Mouse (Mus musculus): ENCODE measurements around the gene Gm10945. TPM values are rescaled to one million over a fixed set of nuclear protein-coding genes. Genes with fewer than 3 reads are reported as not detected.

Gene Gm10945
- polyA plus RNA-seq (2016; fragmentation: Nextera tagmentation; extraction: Ambion mirVana), result not detected in 2 replicates

- Histone ChIP-seq H3K9me3 (no peaks in the 10 kb centered on the region), H3K4me2 (replicated peaks) (no peak within 1 kb of the TSS), H3K4me3 (no peak within 1 kb of the TSS), H3K27ac (no peak within 1 kb of the TSS), H3K4me1 (no peaks in the 10 kb centered on the region), H3K36me3 (no peaks in the 10 kb centered on the region), H3K27me3 (replicated peaks) (no peaks in the 10 kb centered on the region), H3K9ac (no peak within 1 kb of the TSS)
- 92% methylated on average over 2 of the region's 2 CpGs for WGBS
- no peak for ATAC-seq (ENCODE audit: low FRiP score, low read depth)
These were observed at the start of gene Gm10945 for GRCm38 (mm10) chr10:6761287-6761811. TSS of gene Gm10945 (minus strand) at chr10:6761761.

GRCm38 (mm10) chr10:6790226-6790625 is 28.7 kb upstream of the Gm10945 start:
- Histone ChIP-seq H3K4me2 (replicated peaks) (no peak overlapping the region), H3K9me3 (no peaks in the 10 kb centered on the region), H3K9ac (no peak overlapping the region), H3K36me3 (no peaks in the 10 kb centered on the region), H3K27me3 (replicated peaks) (no peaks in the 10 kb centered on the region), H3K4me3 (no peak overlapping the region), H3K4me1 (no peaks in the 10 kb centered on the region), H3K27ac (no peak overlapping the region)
- ATAC-seq (ENCODE audit: low FRiP score, low read depth), result no peak

GRCm38 (mm10) chr10:6788517-6789237 is 27.1 kb upstream of the Gm10945 start:
- no peaks in the 10 kb centered on the region for H3K9me3 ChIP-seq
- H3K27ac ChIP-seq, result no peak overlapping the region

GRCm38 (mm10) chr10:6758206-6758605 is 3.4 kb downstream of the Gm10945 start, which contains the start of gene Oprm1:
TSS of gene Oprm1 (plus strand) at chr10:6758506.
- WGBS, result 86% methylated on average over 3 of the region's 3 CpGs
- no peak for ATAC-seq (ENCODE audit: low FRiP score, low read depth)

More at GRCm38 (mm10) chr10:6788517-6789237, 27.1 kb upstream of the Gm10945 start:
- no peaks in the 10 kb centered on the region for H3K27me3 ChIP-seq (replicated peaks)
- H3K36me3 ChIP-seq, result no peaks in the 10 kb centered on the region
- H3K4me3 ChIP-seq, result peak overlapping the region; percentile 15
- H3K4me1 ChIP-seq, result no peaks in the 10 kb centered on the region
- ATAC-seq (ENCODE audit: low FRiP score, low read depth), result peak; percentile 84
- H3K9ac ChIP-seq, result no peak overlapping the region
- WGBS, result 5% methylated on average over 25 of the region's 25 CpGs
- peak overlapping the region; percentile 58 for H3K4me2 ChIP-seq (replicated peaks)

GRCm38 (mm10) chr10:6753375-6753774 is 8.2 kb downstream of the Gm10945 start:
- Histone ChIP-seq H3K4me3 (no peak overlapping the region), H3K27me3 (replicated peaks) (no peaks in the 10 kb centered on the region), H3K4me1 (no peaks in the 10 kb centered on the region), H3K4me2 (replicated peaks) (no peak overlapping the region), H3K27ac (no peak overlapping the region), H3K36me3 (no peaks in the 10 kb centered on the region), H3K9me3 (no peaks in the 10 kb centered on the region), H3K9ac (no peak overlapping the region)
- ATAC-seq (ENCODE audit: low FRiP score, low read depth), result no peak
- 93% methylated on average over 5 of the region's 5 CpGs for WGBS

More at GRCm38 (mm10) chr10:6758206-6758605, 3.4 kb downstream of the Gm10945 start, which contains the start of gene Oprm1:
- Histone ChIP-seq H3K27me3 (replicated peaks) (no peaks in the 10 kb centered on the region), H3K27ac (no peak within 1 kb of the TSS), H3K9ac (no peak within 1 kb of the TSS), H3K9me3 (no peaks in the 10 kb centered on the region), H3K4me3 (no peak within 1 kb of the TSS), H3K36me3 (no peaks in the 10 kb centered on the region), H3K4me2 (replicated peaks) (no peak within 1 kb of the TSS), H3K4me1 (no peaks in the 10 kb centered on the region)

- H3K27me3 ChIP-seq (replicated peaks), result no peaks in the 10 kb centered on the region
- H3K9me3 ChIP-seq, result no peaks in the 10 kb centered on the region
- no peak overlapping the region for H3K27ac ChIP-seq
- no peak overlapping the region for H3K4me3 ChIP-seq
- H3K36me3 ChIP-seq, result no peaks in the 10 kb centered on the region
- H3K4me1 ChIP-seq, result no peaks in the 10 kb centered on the region
- no peak overlapping the region for H3K9ac ChIP-seq
- WGBS, result 92% methylated on average over 3 of the region's 3 CpGs
- no peak for ATAC-seq (ENCODE audit: low FRiP score, low read depth)
- no peak overlapping the region for H3K4me2 ChIP-seq (replicated peaks)
These were observed 33.1 kb downstream of the Gm10945 start for GRCm38 (mm10) chr10:6728469-6728868.

- H3K36me3 ChIP-seq, result no peaks in the 10 kb centered on the region
- H3K27ac ChIP-seq, result no peak overlapping the region
- no peaks in the 10 kb centered on the region for H3K4me1 ChIP-seq
- no peaks in the 10 kb centered on the region for H3K27me3 ChIP-seq (replicated peaks)
- no peaks in the 10 kb centered on the region for H3K9me3 ChIP-seq
- no peak overlapping the region for H3K4me2 ChIP-seq (replicated peaks)
- no peak overlapping the region for H3K9ac ChIP-seq
- 72% methylated on average over 1 of the region's 1 CpGs for WGBS
- no peak for ATAC-seq (ENCODE audit: low FRiP score, low read depth)
- H3K4me3 ChIP-seq, result no peak overlapping the region
These were observed 37.8 kb downstream of the Gm10945 start for GRCm38 (mm10) chr10:6723765-6724164.

- no peak overlapping the region for H3K4me2 ChIP-seq (replicated peaks)
- 85% methylated on average over 4 of the region's 4 CpGs for WGBS
- no peaks in the 10 kb centered on the region for H3K9me3 ChIP-seq
These were observed 44.2 kb downstream of the Gm10945 start for GRCm38 (mm10) chr10:6717181-6717948.

GRCm38 (mm10) chr10:6705226-6705885 is 56.2 kb downstream of the Gm10945 start:
- H3K4me2 ChIP-seq (replicated peaks), result no peak overlapping the region
- 98% methylated on average over 1 of the region's 1 CpGs for WGBS
- H3K36me3 ChIP-seq, result no peaks in the 10 kb centered on the region

More at GRCm38 (mm10) chr10:6717181-6717948, 44.2 kb downstream of the Gm10945 start:
- Histone ChIP-seq H3K4me3 (no peak overlapping the region), H3K27me3 (replicated peaks) (no peaks in the 10 kb centered on the region), H3K9ac (no peak overlapping the region), H3K27ac (no peak overlapping the region), H3K36me3 (no peaks in the 10 kb centered on the region), H3K4me1 (no peaks in the 10 kb centered on the region)
- ATAC-seq (ENCODE audit: low FRiP score, low read depth), result no peak

GRCm38 (mm10) chr10:6694218-6694850 is 67.2 kb downstream of the Gm10945 start:
- no peaks in the 10 kb centered on the region for H3K9me3 ChIP-seq
- H3K4me3 ChIP-seq, result no peak overlapping the region
- H3K36me3 ChIP-seq, result no peaks in the 10 kb centered on the region
- H3K27ac ChIP-seq, result no peak overlapping the region
- no peaks in the 10 kb centered on the region for H3K27me3 ChIP-seq (replicated peaks)
- H3K4me2 ChIP-seq (replicated peaks), result peak overlapping the region; percentile 36; the same call in 1 of the 2 replicates
- H3K4me1 ChIP-seq, result no peaks in the 10 kb centered on the region
- peak; percentile 72; the same call in 1 of the 2 replicates for ATAC-seq (ENCODE audit: low FRiP score, low read depth)
- 56% methylated on average over 13 of the region's 13 CpGs for WGBS
- no peak overlapping the region for H3K9ac ChIP-seq

More at GRCm38 (mm10) chr10:6705226-6705885, 56.2 kb downstream of the Gm10945 start:
- H3K27me3 ChIP-seq (replicated peaks), result no peaks in the 10 kb centered on the region
- H3K27ac ChIP-seq, result no peak overlapping the region
- H3K4me3 ChIP-seq, result no peak overlapping the region
- no peaks in the 10 kb centered on the region for H3K9me3 ChIP-seq
- no peak for ATAC-seq (ENCODE audit: low FRiP score, low read depth)
- no peak overlapping the region for H3K9ac ChIP-seq
- no peaks in the 10 kb centered on the region for H3K4me1 ChIP-seq
